Mouse (Mus musculus) E14TG2a.4 (cell line): ENCODE data around the gene Mcts2.

Source experiments
- CTCF ChIP-seq: conservative IDR thresholded peaks from 2 replicates; pipeline ENCODE4 v1.5.1; 2014; ENCODE audit warnings: low read length
- NANOG ChIP-seq: IDR thresholded peaks from 2 replicates; pipeline ENCODE4 v1.6.1; 2014; ENCODE audit warnings: borderline replicate concordance, low read length, mixed read lengths

- no peak for TF ChIP-seq CTCF
- no peak for TF ChIP-seq NANOG
Observed at GRCm38 (mm10) chr2:152736748-152737147, 49.9 kb downstream of the Mcts2 start.
